Mouse (Mus musculus) telencephalon, adult 2 months (tissue): Measurements from ENCODE around the gene Arl4d.
A peak's percentile ranks its signal among the peaks of the same experiment; 100 is the strongest.
"Not testable (repeated sequence)": the region's sequence is repeated elsewhere in the genome, so short reads cannot be mapped to it uniquely, and the experiment has no call there.

Experiments
- DNase-seq: peaks from one replicate; pipeline ENCODE4 v3.0.0-alpha.2; 2011; ENCODE audit warnings: low read depth, low spot score

Gene Arl4d

GRCm38 (mm10) chr11:101664825-101665635, at the start of gene Arl4d:
Gene Arl4d, plus strand, starts transcription at chr11:101665541.
- peak; percentile 88 for DNase-seq

GRCm38 (mm10) chr11:101616104-101616503, 49.2 kb upstream of the Arl4d start:
- DNase-seq = no peak

- no peak for DNase-seq
Measured at GRCm38 (mm10) chr11:101616948-101617767, 48.2 kb upstream of the Arl4d start.

GRCm38 (mm10) chr11:101617849-101618248, 47.5 kb upstream of the Arl4d start:
- no peak for DNase-seq

- DNase-seq = no peak
Measured at GRCm38 (mm10) chr11:101618596-101618995, 46.7 kb upstream of the Arl4d start.

GRCm38 (mm10) chr11:101620022-101620655, 45.2 kb upstream of the Arl4d start:
- not testable (repeated sequence) for DNase-seq

- no peak for DNase-seq
Measured at GRCm38 (mm10) chr11:101626649-101626994, 38.7 kb upstream of the Arl4d start.

GRCm38 (mm10) chr11:101626995-101627856, 38.1 kb upstream of the Arl4d start, which contains the start of gene Rdm1:
Gene Rdm1, plus strand, starts transcription at chr11:101627195.
- peak; percentile 83 for DNase-seq

- DNase-seq = peak; percentile 88
Measured at GRCm38 (mm10) chr11:101627857-101628559, 37.3 kb upstream of the Arl4d start.

GRCm38 (mm10) chr11:101628733-101629417, 36.5 kb upstream of the Arl4d start:
- not testable (repeated sequence) for DNase-seq

- no peak for DNase-seq
Measured at GRCm38 (mm10) chr11:101635660-101636059, 29.7 kb upstream of the Arl4d start.

- DNase-seq = no peak
Measured at GRCm38 (mm10) chr11:101639761-101640160, 25.6 kb upstream of the Arl4d start.

- peak; percentile 50 for DNase-seq
Measured at GRCm38 (mm10) chr11:101640857-101641709, 24.3 kb upstream of the Arl4d start.

- peak; percentile 75 for DNase-seq
Measured at GRCm38 (mm10) chr11:101641710-101642642, 23.4 kb upstream of the Arl4d start.

GRCm38 (mm10) chr11:101642931-101643330, 22.4 kb upstream of the Arl4d start:
- DNase-seq = no peak

GRCm38 (mm10) chr11:101644591-101644990, 20.8 kb upstream of the Arl4d start:
- DNase-seq = no peak

- DNase-seq = not testable (repeated sequence)
Measured at GRCm38 (mm10) chr11:101645043-101645410, 20.3 kb upstream of the Arl4d start.
